Mouse (Mus musculus): ENCODE results near the gene Mcoln2. TPM values are rescaled to one million over a fixed set of nuclear protein-coding genes. Genes with fewer than 3 reads are reported as not detected.

Gene Mcoln2
- polyA plus RNA-seq, 1 experiment from 2014 or later: not detected

DNA sequence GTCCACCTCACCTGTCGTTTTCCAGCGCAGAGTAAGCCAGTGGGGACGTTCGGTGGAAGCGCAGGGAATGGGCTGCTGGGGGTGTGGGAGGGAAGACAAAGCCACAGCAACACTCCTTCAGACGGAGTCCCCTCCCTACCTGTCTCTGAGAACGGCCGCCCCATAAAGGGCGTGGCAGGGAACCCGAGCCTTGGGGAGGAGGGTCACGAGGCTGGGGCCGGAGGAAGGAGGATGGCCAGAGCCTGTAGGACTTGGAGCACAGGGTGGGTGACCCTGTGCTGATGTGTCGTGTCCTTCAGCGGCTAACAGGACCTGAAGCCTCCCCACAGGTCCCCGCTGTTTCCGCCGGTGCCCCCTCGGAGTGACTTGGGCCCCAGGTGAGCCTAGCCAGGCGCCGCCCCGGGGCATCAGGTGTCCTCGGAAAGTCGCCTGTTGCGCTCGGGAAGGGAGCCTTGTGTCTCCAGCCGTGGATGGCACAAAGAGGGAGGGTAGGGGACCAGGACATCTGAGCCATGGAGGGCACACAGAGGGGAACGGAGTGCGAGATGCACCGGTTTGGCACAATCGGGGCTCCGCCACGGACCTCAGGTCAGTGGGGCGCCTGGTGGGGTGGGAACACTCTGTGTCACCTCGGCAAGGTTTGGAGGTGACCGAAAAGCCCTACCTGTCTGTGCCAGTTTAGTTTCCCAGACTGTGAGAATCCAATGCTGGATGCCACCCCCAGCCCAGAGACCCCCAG is 32.2 kb upstream of the Mcoln2 start, which contains the start of gene Mcoln3:
Mcoln3 (plus strand) TSS at position 193 of the 739 bp plus-strand sequence.
- no peak for ATAC-seq
- Histone ChIP-seq H3K9ac (replicated peaks; ENCODE audit: low read depth, low read length) (no peak within 1 kb of the TSS), H3K4me2 (ENCODE audit: low read length) (no peak within 1 kb of the TSS), H3K36me3 (ENCODE audit: control insufficient read depth, insufficient read depth) (no peaks in the 10 kb centered on the region), H3K27me3 (replicated peaks; ENCODE audit: control insufficient read depth, insufficient read depth, low read length) (peaks cover 18% of the 10 kb centered on the region), H3K27ac (ENCODE audit: low read length) (no peak within 1 kb of the TSS), H3K9me3 (ENCODE audit: control insufficient read depth, low read length) (no peaks in the 10 kb centered on the region), H3K4me1 (replicated peaks; ENCODE audit: control insufficient read depth, insufficient read depth, low read length) (no peaks in the 10 kb centered on the region; the same call in 1 of the 2 replicates), H3K4me3 (replicated peaks; ENCODE audit: low read length) (no peak within 1 kb of the TSS)
- WGBS: 10% methylated on average over 35 of the region's 35 CpGs

- Histone ChIP-seq H3K27me3 (replicated peaks; ENCODE audit: control insufficient read depth, insufficient read depth, low read length) (peaks cover 18% of the 10 kb centered on the region), H3K27ac (ENCODE audit: low read length) (no peak overlapping the region), H3K9ac (replicated peaks; ENCODE audit: low read depth, low read length) (no peak overlapping the region), H3K4me3 (replicated peaks; ENCODE audit: low read length) (no peak overlapping the region), H3K4me2 (ENCODE audit: low read length) (no peak overlapping the region), H3K4me1 (replicated peaks; ENCODE audit: control insufficient read depth, insufficient read depth, low read length) (no peaks in the 10 kb centered on the region; the same call in 1 of the 2 replicates), H3K36me3 (ENCODE audit: control insufficient read depth, insufficient read depth) (no peaks in the 10 kb centered on the region), H3K9me3 (ENCODE audit: control insufficient read depth, low read length) (no peaks in the 10 kb centered on the region)
- ATAC-seq: no peak
- WGBS: 70% methylated on average over 9 of the region's 9 CpGs
Observed at GRCm38 (mm10) chr3:146117997-146118457, 31.6 kb upstream of the Mcoln2 start.

DNA sequence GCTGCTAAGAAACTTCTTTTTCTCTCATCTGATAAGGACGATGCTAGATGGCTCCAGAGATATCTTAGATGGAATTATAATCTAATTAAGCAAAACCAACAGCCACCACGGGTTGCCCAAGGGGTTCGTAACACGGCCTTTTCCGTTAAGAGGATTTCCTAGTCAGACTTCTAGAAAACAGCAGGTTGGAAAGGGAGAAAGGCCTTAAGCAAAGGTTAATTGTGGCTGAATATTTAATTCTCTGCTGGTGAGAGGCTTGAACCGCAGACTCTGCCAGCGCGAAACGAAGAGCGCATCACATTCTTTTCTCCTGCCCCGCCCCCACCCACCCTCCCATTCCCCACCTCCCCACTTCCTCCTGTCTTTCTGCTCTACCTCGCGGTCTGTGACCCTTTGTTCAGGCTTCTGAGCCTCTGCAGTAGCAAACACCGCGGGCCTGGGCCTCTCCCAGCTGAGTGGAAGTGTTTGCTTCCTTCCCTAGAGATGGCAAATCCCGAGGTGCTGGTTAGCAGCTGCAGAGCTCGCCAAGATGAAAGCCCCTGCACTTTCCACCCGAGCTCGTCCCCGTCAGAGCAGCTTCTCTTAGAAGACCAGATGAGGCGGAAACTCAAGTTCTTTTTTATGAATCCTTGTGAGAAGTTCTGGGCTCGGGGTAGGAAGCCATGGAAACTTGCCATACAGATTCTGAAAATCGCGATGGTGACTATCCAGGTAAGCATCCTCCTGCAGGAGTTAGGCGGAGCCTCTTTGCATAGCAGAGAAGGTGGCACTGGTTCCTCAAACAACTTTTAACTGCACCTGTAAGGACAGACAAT is 28.1 kb upstream of the Mcoln2 start:
- peaks cover 16% of the 10 kb centered on the region for H3K27me3 ChIP-seq (replicated peaks; ENCODE audit: control insufficient read depth, insufficient read depth, low read length)
- peak overlapping the region; percentile 24 for H3K4me2 ChIP-seq (ENCODE audit: low read length)
- no peak overlapping the region for H3K27ac ChIP-seq (ENCODE audit: low read length)
- 11% methylated on average over 25 of the region's 25 CpGs for WGBS
- no peak overlapping the region for H3K4me3 ChIP-seq (replicated peaks; ENCODE audit: low read length)
- ATAC-seq: no peak
- no peaks in the 10 kb centered on the region for H3K9me3 ChIP-seq (ENCODE audit: control insufficient read depth, low read length)
- peaks cover 4% of the 10 kb centered on the region for H3K4me1 ChIP-seq (replicated peaks; ENCODE audit: control insufficient read depth, insufficient read depth, low read length)
- H3K36me3 ChIP-seq (ENCODE audit: control insufficient read depth, insufficient read depth): no peaks in the 10 kb centered on the region
- no peak overlapping the region for H3K9ac ChIP-seq (replicated peaks; ENCODE audit: low read depth, low read length)

- Histone ChIP-seq H3K9me3 (ENCODE audit: control insufficient read depth, low read length) (no peaks in the 10 kb centered on the region), H3K4me2 (ENCODE audit: low read length) (no peak overlapping the region), H3K36me3 (ENCODE audit: control insufficient read depth, insufficient read depth) (no peaks in the 10 kb centered on the region), H3K4me3 (replicated peaks; ENCODE audit: low read length) (no peak overlapping the region), H3K9ac (replicated peaks; ENCODE audit: low read depth, low read length) (no peak overlapping the region), H3K27me3 (replicated peaks; ENCODE audit: control insufficient read depth, insufficient read depth, low read length) (peaks cover 11% of the 10 kb centered on the region; the same call in 1 of the 2 replicates), H3K4me1 (replicated peaks; ENCODE audit: control insufficient read depth, insufficient read depth, low read length) (peaks cover 4% of the 10 kb centered on the region), H3K27ac (ENCODE audit: low read length) (no peak overlapping the region)
- ATAC-seq: no peak
- WGBS: 48% methylated on average over 3 of the region's 3 CpGs
Observed at GRCm38 (mm10) chr3:146122125-146122420, 27.6 kb upstream of the Mcoln2 start.

DNA sequence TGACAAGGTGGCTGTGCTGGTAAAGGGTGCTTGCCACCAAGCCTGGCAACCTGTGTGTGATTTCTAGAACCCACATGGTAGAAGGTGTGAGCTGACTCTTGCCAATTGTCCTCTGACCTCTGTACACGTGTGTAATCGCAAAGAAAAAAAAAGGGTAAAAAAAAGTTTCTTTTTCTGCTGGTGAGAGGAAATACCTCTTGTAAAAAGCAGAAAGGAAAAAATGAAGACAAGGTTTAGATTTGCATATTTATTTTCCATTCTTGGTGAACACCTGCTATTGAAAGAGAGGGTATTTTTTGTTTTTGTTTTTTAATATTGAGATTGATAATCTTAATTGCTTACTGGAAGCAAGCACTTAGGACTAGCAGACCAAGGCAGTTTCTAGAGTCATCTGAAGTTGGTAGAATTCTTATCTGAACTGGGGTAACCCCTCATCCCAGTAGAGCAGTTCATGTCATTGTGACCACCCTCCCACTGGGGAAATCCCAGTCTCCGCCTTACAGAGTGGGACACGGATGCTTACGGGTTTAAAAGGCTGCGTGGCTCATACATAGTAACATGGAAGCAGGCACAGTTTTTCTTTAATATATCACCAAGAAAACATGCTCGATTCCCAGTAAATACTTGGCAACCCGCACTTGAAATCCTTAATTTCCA is 26.7 kb upstream of the Mcoln2 start:
- no peak overlapping the region for H3K9ac ChIP-seq (replicated peaks; ENCODE audit: low read depth, low read length)
- no peaks in the 10 kb centered on the region for H3K36me3 ChIP-seq (ENCODE audit: control insufficient read depth, insufficient read depth)
- peaks cover 4% of the 10 kb centered on the region; the same call in 1 of the 2 replicates for H3K4me1 ChIP-seq (replicated peaks; ENCODE audit: control insufficient read depth, insufficient read depth, low read length)
- no peak overlapping the region for H3K27ac ChIP-seq (ENCODE audit: low read length)
- no peak for ATAC-seq
- H3K4me3 ChIP-seq (replicated peaks; ENCODE audit: low read length): no peak overlapping the region
- H3K9me3 ChIP-seq (ENCODE audit: control insufficient read depth, low read length): no peaks in the 10 kb centered on the region
- WGBS: 77% methylated on average over 8 of the region's 8 CpGs
- 0 out of 2 replicates have a peak, but pooled peaks cover 5% of the 10 kb centered on the region for H3K27me3 ChIP-seq (replicated peaks; ENCODE audit: control insufficient read depth, insufficient read depth, low read length)
- H3K4me2 ChIP-seq (ENCODE audit: low read length): no peak overlapping the region

DNA sequence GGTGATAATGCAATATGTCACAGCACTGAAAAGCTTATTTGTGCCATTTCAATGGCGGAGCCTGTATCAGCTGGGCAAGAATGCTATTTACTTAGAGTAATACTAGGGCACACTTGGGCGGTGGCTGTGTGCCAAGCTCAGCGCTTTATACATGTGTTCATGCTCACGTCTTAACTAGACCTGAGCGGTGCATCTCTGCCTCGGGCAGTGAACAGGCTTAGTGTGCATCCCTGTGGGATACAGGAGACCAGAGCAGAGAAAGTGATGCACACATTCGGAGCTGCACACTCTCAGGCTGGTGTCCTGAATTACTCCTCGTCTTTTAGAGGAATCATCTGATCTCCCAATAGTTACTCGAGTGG is 26.2 kb upstream of the Mcoln2 start:
- no peak overlapping the region for H3K27ac ChIP-seq (ENCODE audit: low read length)
- 0 out of 2 replicates have a peak, but pooled peaks cover 5% of the 10 kb centered on the region for H3K27me3 ChIP-seq (replicated peaks; ENCODE audit: control insufficient read depth, insufficient read depth, low read length)
- peak; percentile 47 for ATAC-seq
- no peaks in the 10 kb centered on the region for H3K9me3 ChIP-seq (ENCODE audit: control insufficient read depth, low read length)
- H3K4me3 ChIP-seq (replicated peaks; ENCODE audit: low read length): no peak overlapping the region
- 47% methylated on average over 9 of the region's 9 CpGs for WGBS
- H3K36me3 ChIP-seq (ENCODE audit: control insufficient read depth, insufficient read depth): no peaks in the 10 kb centered on the region
- peaks cover 4% of the 10 kb centered on the region; the same call in 1 of the 2 replicates for H3K4me1 ChIP-seq (replicated peaks; ENCODE audit: control insufficient read depth, insufficient read depth, low read length)
- no peak overlapping the region for H3K4me2 ChIP-seq (ENCODE audit: low read length)
- H3K9ac ChIP-seq (replicated peaks; ENCODE audit: low read depth, low read length): no peak overlapping the region

- peaks cover 4% of the 10 kb centered on the region; the same call in 1 of the 2 replicates for H3K4me1 ChIP-seq (replicated peaks; ENCODE audit: control insufficient read depth, insufficient read depth, low read length)
- no peak for ATAC-seq
- H3K4me2 ChIP-seq (ENCODE audit: low read length): no peak overlapping the region
- no peak overlapping the region for H3K27ac ChIP-seq (ENCODE audit: low read length)
- 74% methylated on average over 6 of the region's 6 CpGs for WGBS
- no peaks in the 10 kb centered on the region for H3K27me3 ChIP-seq (replicated peaks; ENCODE audit: control insufficient read depth, insufficient read depth, low read length)
- H3K36me3 ChIP-seq (ENCODE audit: control insufficient read depth, insufficient read depth): no peaks in the 10 kb centered on the region
- H3K4me3 ChIP-seq (replicated peaks; ENCODE audit: low read length): no peak overlapping the region
- H3K9ac ChIP-seq (replicated peaks; ENCODE audit: low read depth, low read length): no peak overlapping the region
- no peaks in the 10 kb centered on the region for H3K9me3 ChIP-seq (ENCODE audit: control insufficient read depth, low read length)
Observed at GRCm38 (mm10) chr3:146127205-146127604, 22.4 kb upstream of the Mcoln2 start.

GRCm38 (mm10) chr3:146134834-146135233 is 14.8 kb upstream of the Mcoln2 start:
- Histone ChIP-seq H3K9me3 (ENCODE audit: control insufficient read depth, low read length) (no peaks in the 10 kb centered on the region), H3K36me3 (ENCODE audit: control insufficient read depth, insufficient read depth) (no peaks in the 10 kb centered on the region), H3K4me1 (replicated peaks; ENCODE audit: control insufficient read depth, insufficient read depth, low read length) (no peaks in the 10 kb centered on the region), H3K27ac (ENCODE audit: low read length) (no peak overlapping the region), H3K4me3 (replicated peaks; ENCODE audit: low read length) (no peak overlapping the region), H3K27me3 (replicated peaks; ENCODE audit: control insufficient read depth, insufficient read depth, low read length) (no peaks in the 10 kb centered on the region), H3K4me2 (ENCODE audit: low read length) (no peak overlapping the region), H3K9ac (replicated peaks; ENCODE audit: low read depth, low read length) (no peak overlapping the region)
- WGBS: 86% methylated on average over 9 of the region's 9 CpGs
- ATAC-seq: no peak

GRCm38 (mm10) chr3:146135417-146135816 is 14.2 kb upstream of the Mcoln2 start:
- no peak for ATAC-seq

More at GRCm38 (mm10) chr3:146135417-146135816, 14.2 kb upstream of the Mcoln2 start:
- 100% methylated on average over 2 of the region's 2 CpGs for WGBS
- Histone ChIP-seq H3K27me3 (replicated peaks; ENCODE audit: control insufficient read depth, insufficient read depth, low read length) (no peaks in the 10 kb centered on the region), H3K9ac (replicated peaks; ENCODE audit: low read depth, low read length) (no peak overlapping the region), H3K36me3 (ENCODE audit: control insufficient read depth, insufficient read depth) (no peaks in the 10 kb centered on the region), H3K9me3 (ENCODE audit: control insufficient read depth, low read length) (no peaks in the 10 kb centered on the region), H3K4me3 (replicated peaks; ENCODE audit: low read length) (no peak overlapping the region), H3K27ac (ENCODE audit: low read length) (no peak overlapping the region), H3K4me2 (ENCODE audit: low read length) (no peak overlapping the region), H3K4me1 (replicated peaks; ENCODE audit: control insufficient read depth, insufficient read depth, low read length) (no peaks in the 10 kb centered on the region)

All from forebrain, embryonic 16.5 days (tissue).